Mouse (Mus musculus) heart, adult 9 months (tissue): Measurements from ENCODE around the gene Nlgn2.

Experiments
- DNase-seq, 2 experiments: peaks; one replicate each; pipeline ENCODE4 v3.0.0; 2022; ENCODE audit warnings: low spot score in 2 of 2

Nlgn2 gene

GRCm38 (mm10) chr11:69795983-69796435, 41.6 kb downstream of the Nlgn2 start:
- DNase-seq, result no peak

GRCm38 (mm10) chr11:69795168-69795982, 42.2 kb downstream of the Nlgn2 start, which contains the start of gene Chrnb1:
TSS of gene Chrnb1 (minus strand) at chr11:69795943.
- peak; percentile 97 to 99 for DNase-seq

- no peak for DNase-seq
These were observed 44.2 kb downstream of the Nlgn2 start for GRCm38 (mm10) chr11:69793429-69793828.

- no peak for DNase-seq
These were observed 46.2 kb downstream of the Nlgn2 start for GRCm38 (mm10) chr11:69791420-69791819.

- DNase-seq, result no peak
These were observed 48.2 kb downstream of the Nlgn2 start for GRCm38 (mm10) chr11:69789431-69789830.

GRCm38 (mm10) chr11:69787306-69787705, 50.3 kb downstream of the Nlgn2 start:
- DNase-seq, result no peak

- peak; percentile 74 to 80 for DNase-seq
These were observed 52.8 kb downstream of the Nlgn2 start for GRCm38 (mm10) chr11:69784793-69785272.

GRCm38 (mm10) chr11:69781828-69782227, 55.8 kb downstream of the Nlgn2 start:
- no peak for DNase-seq

GRCm38 (mm10) chr11:69778985-69779384, 58.6 kb downstream of the Nlgn2 start:
- DNase-seq, result no peak

GRCm38 (mm10) chr11:69778258-69778982, 59.2 kb downstream of the Nlgn2 start:
- no peak for DNase-seq

- no peak for DNase-seq
These were observed 59.9 kb downstream of the Nlgn2 start for GRCm38 (mm10) chr11:69777504-69778257.

GRCm38 (mm10) chr11:69776488-69776887, 61.1 kb downstream of the Nlgn2 start:
- no peak for DNase-seq

- no peak for DNase-seq
These were observed 61.9 kb downstream of the Nlgn2 start for GRCm38 (mm10) chr11:69775716-69776115.

- DNase-seq, result no peak
These were observed 62.6 kb downstream of the Nlgn2 start for GRCm38 (mm10) chr11:69774961-69775360.
